In genomic region chr7:138639541-138639940, GRCm38 (mm10) we compare ENCODE assay signal across 17 mouse cellular contexts.
DNase-seq lines count a peak whose midpoint lies in the region.
"Had no signal": no experiment of that assay in that cellular context is flagged by ENCODE, and none has a peak within 500 bp of the region (broad histone marks: within the 10 kb centered on the region; RNA-seq: fewer than 3 reads in every experiment).

No protein-coding gene starts in this region.

- DNase-seq in heart, adult 11 months, result peak; percentile 45
- no peak for DNase-seq in heart, adult 8-10 months (ENCODE audit: low spot score)
- peak; percentile 19 for DNase-seq in kidney, postnatal 10 days
- no peak for DNase-seq in kidney, adult 9 months
- DNase-seq in lung, postnatal 10 days, result peak; percentile 43
- DNase-seq in lung, postnatal 36 days, result peak; percentile 54
- DNase-seq in natural killer cell, adult 2 months (ENCODE audit: low spot score in 2 of 2), result no peak
- no peak for DNase-seq in cerebellum, postnatal 14 days
- DNase-seq: adrenal gland, postnatal 10 days; adrenal gland, postnatal 36 days; cerebellum, adult 18-20 months; cerebellum, adult 9-10 months; cerebellum, postnatal 25 days; forebrain, postnatal 0 days; gastrocnemius, adult 2 months; gastrocnemius, postnatal 25 days; heart, adult 2 months had no signal

Comparison
In these comparisons a context has a peak if more than half of its experiments do, and no peak if none do; other contexts are left out.
1. DNase-seq: peak in heart, adult 11 months (single experiment), kidney, postnatal 10 days (single experiment), lung, postnatal 10 days (single experiment) and lung, postnatal 36 days (single experiment); none in heart, adult 8-10 months (single experiment), kidney, adult 9 months (single experiment), natural killer cell, adult 2 months (0 of 2) and cerebellum, postnatal 14 days (0 of 2).